Mouse (Mus musculus) kidney, embryonic 15.5 days (tissue): ENCODE measurements around the gene Limk1. TPM values are rescaled to one million over a fixed set of nuclear protein-coding genes. Genes with fewer than 3 reads are reported as not detected.

Source experiments
- ATAC-seq: fragments of 200-750 bp; cut with Nextera tagmentation; replicated peaks from 2 replicates; pipeline ENCODE4 v1.8.0; 2017; ENCODE audit warnings: moderate TSS enrichment; ENCODE audit not compliant: low FRiP score
- H3K27ac ChIP-seq: fragments of 300-500 bp; sonication (generic); 2 replicates; pipeline ENCODE4 v1.5.1; 2015; ENCODE audit warnings: mild to moderate bottlenecking, inconsistent platforms
- H3K27me3 ChIP-seq: fragments of 300-500 bp; sonication (generic); 2 replicates; pipeline ENCODE4 v1.6.1; 2015; ENCODE audit warnings: inconsistent platforms
- H3K36me3 ChIP-seq: fragments of 300-500 bp; sonication (generic); 2 replicates; pipeline ENCODE4 v1.6.1; 2015; ENCODE audit warnings: inconsistent platforms
- H3K4me1 ChIP-seq: fragments of 300-500 bp; sonication (generic); 2 replicates; pipeline ENCODE4 v1.6.1; 2015; ENCODE audit warnings: inconsistent platforms
- H3K4me2 ChIP-seq: fragments of 300-500 bp; sonication (generic); 2 replicates; pipeline ENCODE4 v1.6.1; 2015; ENCODE audit warnings: moderate library complexity, mild to moderate bottlenecking, inconsistent platforms
- H3K4me3 ChIP-seq: fragments of 300-500 bp; sonication (generic); replicated peaks from 2 replicates; pipeline ENCODE4 v1.5.1; 2015; ENCODE audit warnings: mild to moderate bottlenecking, inconsistent platforms
- H3K9ac ChIP-seq: fragments of 300-500 bp; sonication (generic); 2 replicates; pipeline ENCODE4 v1.6.1; 2015; ENCODE audit warnings: mild to moderate bottlenecking, inconsistent platforms
- H3K9me3 ChIP-seq: fragments of 300-500 bp; sonication (generic); replicated peaks from 2 replicates; pipeline ENCODE4 v1.6.1; 2016; ENCODE audit warnings: inconsistent platforms
- WGBS: fragments of 180-500 bp; shearing (Covaris S2); methylation state at CpG from one replicate; pipeline ENCODE4 v1.1.7; 2015; ENCODE audit warnings: mixed read lengths; 5-methylcytosine and 5-hydroxymethylcytosine counted together
- polyA plus RNA-seq: library from polyadenylated mRNA; unstranded; fragments of >200 nt; fragmentation: Nextera tagmentation; extraction: Ambion mirVana; gene quantifications from 2 replicates; pipeline ENCODE4 v1.2.1, GENCODE M21; 2015

The Limk1 gene
- polyA plus RNA-seq, 1 experiment from 2014 or later: 5.9 TPM

DNA sequence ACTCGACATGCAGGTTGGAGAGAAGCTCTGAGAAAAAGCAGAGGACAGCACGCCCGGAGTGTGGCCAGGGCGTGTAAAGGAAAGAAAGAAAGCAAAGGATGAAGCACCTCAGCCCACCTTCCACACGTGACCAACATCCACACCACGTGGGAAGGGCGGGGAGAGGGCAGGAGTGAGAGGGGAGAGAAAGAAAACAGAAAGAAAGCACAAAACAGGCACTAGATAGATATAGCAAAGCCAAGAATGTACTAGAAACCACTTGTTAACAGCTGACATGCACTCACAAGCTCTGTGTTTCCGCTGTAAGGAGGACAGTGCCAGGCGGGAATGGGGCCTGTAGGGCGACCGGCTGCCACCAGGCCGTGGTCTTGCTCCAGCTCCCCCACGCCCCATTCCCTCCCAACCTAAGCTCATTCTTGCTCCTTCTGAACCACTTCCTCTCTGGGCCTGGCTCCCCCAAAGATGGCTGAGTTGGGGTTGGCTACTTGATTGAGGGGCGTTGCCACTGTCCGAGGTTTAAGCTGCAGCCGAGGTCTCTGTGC lies 67.2 kb downstream of the Limk1 start:
- no peaks in the 10 kb centered on the region for H3K9me3 ChIP-seq
- no peaks in the 10 kb centered on the region for H3K4me1 ChIP-seq
- H3K36me3 ChIP-seq: peaks cover 98% of the 10 kb centered on the region
- H3K9ac ChIP-seq: no peak overlapping the region
- no peak for ATAC-seq
- 87% methylated on average over 16 of the region's 16 CpGs for WGBS
- H3K4me2 ChIP-seq: no peak overlapping the region
- H3K4me3 ChIP-seq: no peak overlapping the region
- no peak overlapping the region for H3K27ac ChIP-seq
- no peaks in the 10 kb centered on the region for H3K27me3 ChIP-seq

GRCm38 (mm10) chr5:134620457-134620856 lies 67.9 kb downstream of the Limk1 start:
- 93% methylated on average over 9 of the region's 9 CpGs for WGBS
- H3K9me3 ChIP-seq: no peaks in the 10 kb centered on the region

GRCm38 (mm10) chr5:134617071-134617470 lies 71.3 kb downstream of the Limk1 start:
- 76% methylated on average over 3 of the region's 3 CpGs for WGBS
- H3K9ac ChIP-seq: no peak overlapping the region
- no peak overlapping the region for H3K4me3 ChIP-seq
- 0 out of 2 replicates have a peak, but pooled peaks have one; percentile 9 for ATAC-seq
- no peaks in the 10 kb centered on the region for H3K9me3 ChIP-seq
- H3K4me2 ChIP-seq: no peak overlapping the region
- peaks cover 61% of the 10 kb centered on the region for H3K36me3 ChIP-seq
- H3K27ac ChIP-seq: no peak overlapping the region
- H3K27me3 ChIP-seq: no peaks in the 10 kb centered on the region
- H3K4me1 ChIP-seq: no peaks in the 10 kb centered on the region

More at GRCm38 (mm10) chr5:134620457-134620856, 67.9 kb downstream of the Limk1 start:
- no peak overlapping the region for H3K27ac ChIP-seq
- H3K4me1 ChIP-seq: no peaks in the 10 kb centered on the region
- peaks cover 94% of the 10 kb centered on the region for H3K36me3 ChIP-seq
- H3K9ac ChIP-seq: no peak overlapping the region
- no peak overlapping the region for H3K4me2 ChIP-seq
- H3K4me3 ChIP-seq: no peak overlapping the region
- no peaks in the 10 kb centered on the region for H3K27me3 ChIP-seq
- no peak for ATAC-seq

- Histone ChIP-seq H3K27ac (no peak overlapping the region), H3K36me3 (peaks cover 48% of the 10 kb centered on the region), H3K27me3 (no peaks in the 10 kb centered on the region), H3K4me1 (no peaks in the 10 kb centered on the region), H3K9ac (no peak overlapping the region), H3K9me3 (no peaks in the 10 kb centered on the region), H3K4me2 (no peak overlapping the region), H3K4me3 (no peak overlapping the region)
- ATAC-seq: no peak
- 80% methylated on average over 4 of the region's 4 CpGs for WGBS
Observed at GRCm38 (mm10) chr5:134615780-134616179, 72.6 kb downstream of the Limk1 start.

- no peaks in the 10 kb centered on the region for H3K27me3 ChIP-seq
- ATAC-seq: no peak
- H3K27ac ChIP-seq: no peak overlapping the region
- H3K4me3 ChIP-seq: no peak overlapping the region
- H3K9me3 ChIP-seq: no peaks in the 10 kb centered on the region
- H3K4me1 ChIP-seq: no peaks in the 10 kb centered on the region
- no peak overlapping the region for H3K4me2 ChIP-seq
- H3K36me3 ChIP-seq: peaks cover 44% of the 10 kb centered on the region
- H3K9ac ChIP-seq: no peak overlapping the region
- WGBS: 79% methylated on average over 8 of the region's 8 CpGs
Observed at GRCm38 (mm10) chr5:134615380-134615779, 73.0 kb downstream of the Limk1 start.

DNA sequence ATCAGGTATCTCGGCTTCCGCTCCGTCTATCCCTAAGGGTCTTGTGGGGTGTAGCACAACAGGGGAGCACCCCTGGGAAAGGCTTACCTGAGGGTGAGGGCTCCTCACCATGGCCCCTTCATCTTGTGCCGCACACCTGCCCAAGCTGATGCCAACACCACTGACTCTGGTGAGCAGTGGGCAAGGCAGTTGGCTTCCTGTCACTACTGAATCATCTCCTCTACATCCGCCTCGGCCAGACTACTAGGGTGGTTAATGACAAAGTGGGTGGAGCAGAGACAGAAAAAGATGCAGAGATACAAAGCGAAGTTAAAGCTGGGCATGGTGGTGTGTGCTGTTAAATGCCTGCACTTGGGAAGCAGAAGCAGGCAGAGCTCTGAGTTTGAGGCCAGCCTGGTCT lies 73.6 kb downstream of the Limk1 start, which contains the start of gene Lat2:
Lat2 (minus strand) TSS at position 224 of the 400 bp plus-strand sequence.
- no peaks in the 10 kb centered on the region for H3K4me1 ChIP-seq
- H3K9ac ChIP-seq: no peak within 1 kb of the TSS
- H3K27ac ChIP-seq: 0 out of 2 replicates have a peak within 1 kb of the TSS, but pooled peaks have one; percentile 9
- no peak for ATAC-seq
- no peaks in the 10 kb centered on the region for H3K9me3 ChIP-seq
- no peaks in the 10 kb centered on the region for H3K27me3 ChIP-seq
- H3K36me3 ChIP-seq: peaks cover 39% of the 10 kb centered on the region
- no peak within 1 kb of the TSS for H3K4me2 ChIP-seq
- no peak within 1 kb of the TSS for H3K4me3 ChIP-seq
- WGBS: 76% methylated on average over 7 of the region's 7 CpGs

GRCm38 (mm10) chr5:134614296-134614695 lies 74.1 kb downstream of the Limk1 start:
- peaks cover 33% of the 10 kb centered on the region for H3K36me3 ChIP-seq
- ATAC-seq: no peak
- no peaks in the 10 kb centered on the region for H3K9me3 ChIP-seq
- no peaks in the 10 kb centered on the region for H3K4me1 ChIP-seq
- H3K27ac ChIP-seq: 0 out of 2 replicates have a peak overlapping the region, but pooled peaks have one; percentile 9
- no peaks in the 10 kb centered on the region for H3K27me3 ChIP-seq
- WGBS: 87% methylated on average over 8 of the region's 8 CpGs
- no peak overlapping the region for H3K4me2 ChIP-seq
- no peak overlapping the region for H3K4me3 ChIP-seq
- H3K9ac ChIP-seq: no peak overlapping the region

DNA sequence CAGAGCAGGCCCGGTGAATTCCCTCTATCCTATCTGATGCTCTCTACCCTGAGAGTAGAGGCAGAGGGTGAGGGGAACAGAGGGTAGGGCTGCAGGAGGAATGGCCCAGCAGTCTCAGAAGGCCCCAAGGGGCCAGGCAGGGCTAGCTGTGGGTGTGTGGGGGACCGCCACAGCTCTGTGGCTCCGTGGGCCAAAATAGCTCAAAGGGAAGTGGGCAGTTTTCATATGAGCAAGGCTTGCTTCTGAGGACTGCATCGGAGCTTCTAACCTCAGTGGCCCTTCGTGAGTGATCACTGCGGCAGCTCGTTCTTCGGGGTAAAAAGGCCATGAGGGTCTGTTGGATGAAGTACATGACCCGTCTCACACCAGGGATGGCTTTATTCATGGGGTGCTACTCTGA lies 74.7 kb downstream of the Limk1 start:
- no peaks in the 10 kb centered on the region for H3K4me1 ChIP-seq
- no peak overlapping the region for H3K9ac ChIP-seq
- no peak for ATAC-seq
- 82% methylated on average over 9 of the region's 9 CpGs for WGBS
- no peaks in the 10 kb centered on the region for H3K27me3 ChIP-seq
- no peaks in the 10 kb centered on the region for H3K9me3 ChIP-seq
- H3K27ac ChIP-seq: 0 out of 2 replicates have a peak overlapping the region, but pooled peaks have one; percentile 9
- H3K4me3 ChIP-seq: no peak overlapping the region
- H3K4me2 ChIP-seq: no peak overlapping the region
- H3K36me3 ChIP-seq: peaks cover 28% of the 10 kb centered on the region

DNA sequence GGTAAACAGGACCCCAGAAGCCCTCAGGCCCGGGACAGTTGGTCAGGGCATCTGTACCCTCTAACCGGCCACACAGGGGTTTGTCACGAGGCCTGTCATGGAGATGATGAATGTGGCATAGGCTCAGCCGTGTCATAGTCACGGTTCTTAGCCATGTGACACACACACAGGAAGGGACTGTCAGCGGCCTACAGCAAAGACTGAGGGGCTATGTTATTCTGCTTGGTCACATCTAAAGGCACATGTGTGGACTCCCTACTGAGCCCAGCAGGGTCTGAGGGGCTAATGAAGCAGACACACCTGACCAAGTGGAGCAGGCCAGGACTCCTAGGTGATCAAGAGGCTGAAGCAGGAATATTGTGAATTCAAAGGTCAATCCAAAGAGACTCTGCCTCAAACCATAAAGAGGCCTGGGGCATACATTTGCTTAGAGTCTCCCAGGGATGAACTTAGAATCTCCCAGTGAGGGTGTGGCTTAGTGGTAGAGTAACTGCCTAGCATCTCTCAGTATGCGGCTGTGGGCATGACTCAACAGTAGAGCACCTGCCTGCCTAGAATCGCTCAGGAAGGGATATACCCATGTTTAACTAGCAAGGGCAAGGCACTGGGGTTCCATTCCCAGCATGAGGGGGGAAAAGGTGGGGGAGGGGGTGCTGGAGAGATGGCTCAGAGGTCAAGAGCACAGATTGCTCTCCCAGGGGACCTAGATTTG lies 76.4 kb downstream of the Limk1 start:
- no peak overlapping the region for H3K4me3 ChIP-seq
- no peak overlapping the region for H3K9ac ChIP-seq
- H3K27me3 ChIP-seq: no peaks in the 10 kb centered on the region
- H3K4me2 ChIP-seq: no peak overlapping the region
- H3K36me3 ChIP-seq: peaks cover 10% of the 10 kb centered on the region
- H3K4me1 ChIP-seq: no peaks in the 10 kb centered on the region
- H3K9me3 ChIP-seq: no peaks in the 10 kb centered on the region
- ATAC-seq: no peak
- 52% methylated on average over 8 of the region's 8 CpGs for WGBS
- H3K27ac ChIP-seq: no peak overlapping the region

GRCm38 (mm10) chr5:134609916-134610643 lies 78.3 kb downstream of the Limk1 start:
- Histone ChIP-seq H3K27me3 (no peaks in the 10 kb centered on the region), H3K9ac (no peak overlapping the region), H3K4me2 (no peak overlapping the region), H3K36me3 (no peaks in the 10 kb centered on the region; the same call in 1 of the 2 replicates), H3K9me3 (no peaks in the 10 kb centered on the region), H3K4me3 (no peak overlapping the region), H3K27ac (no peak overlapping the region), H3K4me1 (no peaks in the 10 kb centered on the region)
- ATAC-seq: no peak
- WGBS: 87% methylated on average over 12 of the region's 12 CpGs

- H3K27me3 ChIP-seq: no peaks in the 10 kb centered on the region
Observed at GRCm38 (mm10) chr5:134607121-134607520, 81.3 kb downstream of the Limk1 start.

GRCm38 (mm10) chr5:134606314-134606713 lies 82.1 kb downstream of the Limk1 start:
- no peak for ATAC-seq
- Histone ChIP-seq H3K36me3 (no peaks in the 10 kb centered on the region), H3K4me1 (no peaks in the 10 kb centered on the region), H3K4me2 (no peak overlapping the region), H3K27ac (no peak overlapping the region), H3K4me3 (no peak overlapping the region), H3K9me3 (no peaks in the 10 kb centered on the region; the same call in 1 of the 2 replicates), H3K9ac (no peak overlapping the region), H3K27me3 (no peaks in the 10 kb centered on the region)

More at GRCm38 (mm10) chr5:134607121-134607520, 81.3 kb downstream of the Limk1 start:
- Histone ChIP-seq H3K4me1 (no peaks in the 10 kb centered on the region), H3K4me2 (no peak overlapping the region), H3K4me3 (no peak overlapping the region), H3K9me3 (no peaks in the 10 kb centered on the region; the same call in 1 of the 2 replicates), H3K9ac (no peak overlapping the region), H3K27ac (no peak overlapping the region), H3K36me3 (no peaks in the 10 kb centered on the region)
- ATAC-seq: no peak
- WGBS: 70% methylated on average over 5 of the region's 5 CpGs
